18 mouse cellular contexts compared by ENCODE assay signal in the genomic region with DNA sequence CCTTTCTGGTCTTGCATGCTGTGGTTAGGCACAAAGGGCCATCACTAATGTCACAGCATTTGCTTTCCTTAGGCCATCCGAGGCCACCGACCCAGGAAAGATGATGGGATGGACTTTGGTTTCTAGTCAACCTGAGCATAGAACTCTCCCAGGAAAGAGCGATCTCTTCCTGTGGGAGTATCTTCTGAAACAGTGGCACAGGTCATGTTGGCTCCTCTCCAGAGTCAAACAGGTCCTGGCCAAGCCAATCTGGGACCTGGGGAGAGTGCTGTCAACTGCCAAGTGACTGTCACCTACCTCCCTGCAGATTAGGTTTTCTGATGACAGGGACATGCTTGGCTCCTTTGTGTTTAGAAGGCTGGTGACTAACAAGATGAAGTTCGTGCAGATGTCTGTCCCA.
"Had no signal": no experiment of that assay in that cellular context is flagged by ENCODE, and none has a peak within 500 bp of the region (broad histone marks: within the 10 kb centered on the region; RNA-seq: fewer than 3 reads in every experiment).

No protein-coding gene starts in this region.

- H3K27ac ChIP-seq: layer of hippocampus, adult 2 months; limb, embryonic 10.5 days; limb, embryonic 13.5 days; liver, embryonic 15.5 days; midbrain, embryonic 12.5 days; midbrain, embryonic 15.5 days; neural tube, embryonic 12.5 days had no signal

- H3K4me2 ChIP-seq: limb, embryonic 13.5 days; liver, embryonic 15.5 days; midbrain, embryonic 12.5 days; midbrain, embryonic 15.5 days; neural tube, embryonic 12.5 days had no signal

- ATAC-seq: midbrain, embryonic 15.5 days had no signal

- DNase-seq: kidney, adult 11 months; kidney, adult 9 months; kidney, postnatal 14 days; layer of hippocampus, adult 9-11 months; liver; lung, adult 2 months; lung, postnatal 14 days; lung, postnatal 4 days; retina, postnatal 1 day; thymus, adult 18-20 months; thymus, postnatal 36 days had no signal

- H3K4me3 ChIP-seq: layer of hippocampus, adult 2 months; limb, embryonic 10.5 days; limb, embryonic 13.5 days; liver, embryonic 15.5 days; midbrain, embryonic 12.5 days; midbrain, embryonic 15.5 days; neural tube, embryonic 12.5 days had no signal

- H3K36me3 ChIP-seq: liver, embryonic 15.5 days; midbrain, embryonic 12.5 days; midbrain, embryonic 15.5 days had no signal

- H3K9ac ChIP-seq: limb, embryonic 13.5 days; liver, embryonic 15.5 days; midbrain, embryonic 12.5 days; midbrain, embryonic 15.5 days; neural tube, embryonic 12.5 days had no signal

- H3K4me1 ChIP-seq: midbrain, embryonic 12.5 days; midbrain, embryonic 15.5 days had no signal

- H3K9me3 ChIP-seq: limb, embryonic 10.5 days; limb, embryonic 13.5 days; liver, embryonic 15.5 days; midbrain, embryonic 12.5 days; midbrain, embryonic 15.5 days; neural tube, embryonic 12.5 days had no signal

- H3K27me3 ChIP-seq: limb, embryonic 13.5 days; liver, embryonic 15.5 days; midbrain, embryonic 12.5 days; midbrain, embryonic 15.5 days; neural tube, embryonic 12.5 days had no signal
